Mouse (Mus musculus) kidney, embryonic 16.5 days (tissue): ENCODE results near the gene Aim2. TPM values are rescaled to one million over a fixed set of nuclear protein-coding genes. Genes with fewer than 3 reads are reported as not detected.

ENCODE experiments used
- ATAC-seq: fragments of 200-750 bp; cut with Nextera tagmentation; 2 replicates; pipeline ENCODE4 v1.8.0; 2017; ENCODE audit warnings: moderate TSS enrichment; ENCODE audit not compliant: low FRiP score, low TSS enrichment
- H3K27ac ChIP-seq: fragments of 300-500 bp; sonication (generic); 2 replicates; pipeline ENCODE4 v1.5.1; 2014; ENCODE audit warnings: low read length
- H3K27me3 ChIP-seq: fragments of 300-500 bp; sonication (generic); 2 replicates; pipeline ENCODE4 v1.6.1; 2014; ENCODE audit warnings: low read length, control low read depth, mixed read lengths; ENCODE audit not compliant: insufficient read depth
- H3K36me3 ChIP-seq: fragments of 300-500 bp; sonication (generic); 2 replicates; pipeline ENCODE4 v1.6.1; 2014; ENCODE audit warnings: low read length, control low read depth, mixed read lengths; ENCODE audit not compliant: insufficient read depth
- H3K4me1 ChIP-seq: fragments of 300-500 bp; sonication (generic); 2 replicates; pipeline ENCODE4 v1.6.1; 2014; ENCODE audit warnings: low read length, control low read depth, mixed read lengths; ENCODE audit not compliant: insufficient read depth
- H3K4me2 ChIP-seq: fragments of 300-500 bp; sonication (generic); replicated peaks from 2 replicates; pipeline ENCODE4 v1.6.1; 2014; ENCODE audit warnings: low read depth, low read length
- H3K4me3 ChIP-seq: fragments of 300-500 bp; sonication (generic); 2 replicates; pipeline ENCODE4 v1.5.1; 2014; ENCODE audit warnings: mild to moderate bottlenecking, low read length
- H3K9ac ChIP-seq: fragments of 300-500 bp; sonication (generic); replicated peaks from 2 replicates; pipeline ENCODE4 v1.6.1; 2014; ENCODE audit warnings: low read length
- H3K9me3 ChIP-seq: fragments of 300-500 bp; sonication (generic); 2 replicates; pipeline ENCODE4 v1.6.1; 2016; ENCODE audit warnings: low read length, control low read depth
- WGBS: fragments of 180-500 bp; shearing (Covaris S2); extraction: QIAGEN DNeasy Blood & Tissue Kit; methylation state at CpG from one replicate; pipeline ENCODE4 v1.1.7; 2014; 5-methylcytosine and 5-hydroxymethylcytosine counted together
- polyA plus RNA-seq: library from polyadenylated mRNA; unstranded; fragments of >200 nt; fragmentation: Nextera tagmentation; extraction: Ambion mirVana; gene quantifications from 2 replicates; pipeline ENCODE4 v1.2.1, GENCODE M21; 2015

Gene Aim2
- polyA plus RNA-seq, 1 experiment from 2014 or later = 3.5 TPM

DNA sequence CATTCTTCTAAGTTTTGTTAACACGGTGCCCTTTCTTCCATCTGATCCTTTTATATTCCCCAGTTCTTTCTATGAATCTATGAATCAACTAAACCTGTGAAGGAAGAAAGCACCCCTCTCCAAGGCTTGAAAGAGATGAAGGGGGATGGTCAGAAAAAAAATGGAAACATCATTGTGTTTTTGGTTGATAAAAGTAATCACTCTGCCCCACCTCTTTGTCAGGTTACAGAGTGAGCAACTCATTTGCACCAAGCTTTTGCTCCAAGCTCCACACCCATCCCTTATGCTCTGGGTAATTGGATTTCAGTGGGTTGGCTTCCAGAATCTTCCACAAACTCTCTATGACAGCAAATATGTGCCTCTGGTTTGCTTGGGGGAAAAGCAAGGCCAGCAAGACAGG, 25.3 kb upstream of the Aim2 start:
- H3K9me3 ChIP-seq = no peaks in the 10 kb centered on the region
- 100% methylated on average over 1 of the region's 1 CpGs for whole genome bisulfite sequencing

DNA sequence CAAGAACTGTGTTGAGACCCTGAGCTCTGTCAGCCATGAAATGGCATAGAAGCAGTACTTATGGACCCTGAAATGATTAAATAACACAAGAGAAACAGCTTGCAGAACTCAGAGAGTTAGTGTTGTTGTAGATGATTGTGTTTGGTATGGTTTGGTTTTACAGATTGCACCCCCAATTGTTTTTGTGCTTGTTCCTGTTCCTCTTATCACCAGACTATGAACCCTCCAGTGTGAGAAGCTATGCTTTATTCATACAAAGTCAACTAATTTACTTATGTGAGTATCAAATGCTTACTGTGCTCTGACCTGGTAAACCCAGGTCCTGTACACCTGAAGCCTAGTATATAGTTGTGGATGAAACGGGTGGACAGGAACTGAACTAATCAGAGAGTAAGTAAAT, 24.1 kb upstream of the Aim2 start:
- H3K4me2 ChIP-seq = no peak overlapping the region
- no peaks in the 10 kb centered on the region for H3K4me1 ChIP-seq
- H3K27ac ChIP-seq = no peak overlapping the region
- no peak for ATAC-seq
- no peaks in the 10 kb centered on the region for H3K27me3 ChIP-seq
- H3K9ac ChIP-seq = no peak overlapping the region
- no peaks in the 10 kb centered on the region for H3K36me3 ChIP-seq
- 76% methylated on average over 1 of the region's 1 CpGs for WGBS
- H3K9me3 ChIP-seq = no peaks in the 10 kb centered on the region
- H3K4me3 ChIP-seq = no peak overlapping the region

More for the DNA sequence above, 25.3 kb upstream of the Aim2 start:
- Histone ChIP-seq H3K36me3 (no peaks in the 10 kb centered on the region), H3K27ac (no peak overlapping the region), H3K4me3 (no peak overlapping the region), H3K9ac (no peak overlapping the region), H3K27me3 (no peaks in the 10 kb centered on the region), H3K4me1 (no peaks in the 10 kb centered on the region), H3K4me2 (no peak overlapping the region)
- ATAC-seq = no peak

- H3K9ac ChIP-seq = no peak overlapping the region
- no peaks in the 10 kb centered on the region for H3K4me1 ChIP-seq
- ATAC-seq = no peak
- 60% methylated on average over 8 of the region's 8 CpGs for WGBS
- no peaks in the 10 kb centered on the region for H3K36me3 ChIP-seq
- H3K27me3 ChIP-seq = no peaks in the 10 kb centered on the region
- H3K9me3 ChIP-seq = no peaks in the 10 kb centered on the region
- no peak overlapping the region for H3K4me3 ChIP-seq
- no peak overlapping the region for H3K4me2 ChIP-seq
- no peak overlapping the region for H3K27ac ChIP-seq
Observed at GRCm38 (mm10) chr1:173328446-173328845, 22.2 kb upstream of the Aim2 start.

DNA sequence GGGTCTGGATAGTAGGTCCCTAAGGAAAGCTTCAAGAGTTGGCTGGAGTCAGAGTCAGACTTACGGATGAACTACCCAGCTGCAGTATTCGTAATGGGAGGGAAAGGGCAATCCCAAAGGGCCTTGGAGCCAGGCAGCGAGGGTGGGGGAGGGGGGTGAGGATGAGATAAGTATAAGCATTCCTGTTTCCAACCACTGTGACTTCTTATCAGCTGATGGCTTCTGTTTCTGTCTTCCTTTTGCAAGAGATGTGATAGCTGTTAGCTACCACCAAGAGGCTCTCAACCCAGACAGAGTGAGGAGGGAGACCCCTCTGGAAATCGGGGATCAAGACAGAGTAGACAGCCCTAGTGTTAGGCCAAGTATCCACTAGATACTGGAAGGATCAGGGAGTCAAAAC, 21.5 kb upstream of the Aim2 start:
- H3K27ac ChIP-seq = no peak overlapping the region
- H3K36me3 ChIP-seq = no peaks in the 10 kb centered on the region
- H3K9ac ChIP-seq = no peak overlapping the region
- no peak overlapping the region for H3K4me3 ChIP-seq
- no peaks in the 10 kb centered on the region for H3K4me1 ChIP-seq
- no peak for ATAC-seq
- WGBS = 57% methylated on average over 4 of the region's 4 CpGs
- no peaks in the 10 kb centered on the region for H3K9me3 ChIP-seq
- no peaks in the 10 kb centered on the region for H3K27me3 ChIP-seq
- H3K4me2 ChIP-seq = no peak overlapping the region

- H3K4me1 ChIP-seq = no peaks in the 10 kb centered on the region
- H3K9ac ChIP-seq = no peak overlapping the region
- H3K36me3 ChIP-seq = no peaks in the 10 kb centered on the region
- no peak for ATAC-seq
- H3K4me2 ChIP-seq = no peak overlapping the region
- H3K9me3 ChIP-seq = no peaks in the 10 kb centered on the region
- no peaks in the 10 kb centered on the region for H3K27me3 ChIP-seq
- H3K4me3 ChIP-seq = no peak overlapping the region
- 80% methylated on average over 5 of the region's 5 CpGs for WGBS
- no peak overlapping the region for H3K27ac ChIP-seq
Observed at GRCm38 (mm10) chr1:173329743-173330142, 20.9 kb upstream of the Aim2 start.

DNA sequence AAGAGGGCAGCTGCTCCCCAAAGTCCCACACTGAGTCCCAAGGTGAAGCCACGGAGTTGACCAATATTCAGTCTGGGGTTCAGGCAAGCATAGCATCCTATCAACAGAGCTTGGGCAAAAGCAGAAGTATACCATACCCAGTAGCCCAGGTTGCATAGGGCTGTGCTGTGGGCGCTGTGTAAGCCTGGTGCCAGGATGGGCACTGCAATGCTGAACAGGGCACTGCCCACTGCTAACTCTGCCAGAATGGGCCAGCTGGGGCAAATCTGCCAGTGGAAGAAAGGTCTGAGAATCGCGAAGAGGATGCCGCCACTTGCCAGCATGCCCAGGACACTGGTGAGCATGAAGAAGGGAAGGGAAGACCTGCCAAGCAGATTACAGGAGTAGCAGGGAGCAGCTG, 18.3 kb upstream of the Aim2 start:
- no peak overlapping the region for H3K4me3 ChIP-seq
- H3K9me3 ChIP-seq = no peaks in the 10 kb centered on the region
- ATAC-seq = no peak

DNA sequence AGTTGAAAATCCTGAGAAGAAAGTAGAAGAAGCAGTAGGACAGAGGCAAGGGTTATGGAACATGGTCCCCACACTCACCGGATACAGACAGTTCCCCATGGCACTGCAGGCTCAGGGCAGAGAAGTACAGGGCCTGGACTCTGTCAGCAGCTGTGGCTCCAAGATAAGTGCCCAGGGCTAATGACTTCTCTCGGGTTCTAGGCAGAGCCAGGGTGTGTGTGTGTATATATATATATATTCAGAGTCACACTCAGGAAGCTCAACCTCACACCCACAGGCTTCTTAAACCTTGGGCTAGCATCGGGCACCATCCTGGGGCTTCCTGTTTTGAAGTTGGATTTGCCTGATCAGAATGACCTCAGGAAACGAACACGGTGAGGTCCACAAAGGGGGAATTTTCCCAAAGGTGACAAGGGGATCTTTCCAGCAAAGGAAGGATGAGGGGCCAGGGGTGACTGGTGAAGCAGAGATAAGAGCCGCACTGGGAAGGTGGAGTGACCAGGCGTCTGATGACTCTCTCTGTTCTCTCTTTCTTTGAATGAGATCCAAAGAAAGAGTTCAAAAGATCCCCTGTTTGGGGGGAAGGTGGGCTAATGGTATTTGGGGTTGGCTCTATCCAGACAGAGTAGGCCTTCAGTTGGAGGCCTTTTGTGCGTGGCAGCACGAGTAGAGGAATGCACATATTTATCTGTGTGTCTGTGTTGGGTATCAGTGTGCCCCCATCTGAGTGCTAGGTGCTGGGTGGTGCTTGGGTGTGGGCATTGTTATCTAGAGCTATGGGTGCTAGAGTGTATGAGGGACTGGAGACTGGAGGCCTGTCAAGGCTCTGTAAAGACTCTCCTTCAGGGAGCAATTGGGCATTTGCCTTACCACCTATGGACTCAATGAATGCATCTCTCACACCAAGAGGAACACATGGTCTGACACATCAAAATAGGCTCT, 17.1 kb upstream of the Aim2 start, which contains the start of gene Ackr1:
TSS of gene Ackr1 (minus strand) at position 439 of the 942 bp plus-strand sequence.
- Histone ChIP-seq H3K4me2 (no peak within 1 kb of the TSS), H3K9ac (no peak within 1 kb of the TSS), H3K4me1 (no peaks in the 10 kb centered on the region), H3K27ac (no peak within 1 kb of the TSS), H3K27me3 (no peaks in the 10 kb centered on the region), H3K4me3 (no peak within 1 kb of the TSS), H3K36me3 (no peaks in the 10 kb centered on the region), H3K9me3 (no peaks in the 10 kb centered on the region)
- peak; percentile 40; the same call in 1 of the 2 replicates for ATAC-seq
- 61% methylated on average over 9 of the region's 9 CpGs for WGBS

More for the DNA sequence above, 18.3 kb upstream of the Aim2 start:
- 89% methylated on average over 5 of the region's 5 CpGs for WGBS
- H3K27me3 ChIP-seq = no peaks in the 10 kb centered on the region
- H3K4me1 ChIP-seq = no peaks in the 10 kb centered on the region
- no peak overlapping the region for H3K27ac ChIP-seq
- no peak overlapping the region for H3K9ac ChIP-seq
- no peaks in the 10 kb centered on the region for H3K36me3 ChIP-seq
- H3K4me2 ChIP-seq = no peak overlapping the region

DNA sequence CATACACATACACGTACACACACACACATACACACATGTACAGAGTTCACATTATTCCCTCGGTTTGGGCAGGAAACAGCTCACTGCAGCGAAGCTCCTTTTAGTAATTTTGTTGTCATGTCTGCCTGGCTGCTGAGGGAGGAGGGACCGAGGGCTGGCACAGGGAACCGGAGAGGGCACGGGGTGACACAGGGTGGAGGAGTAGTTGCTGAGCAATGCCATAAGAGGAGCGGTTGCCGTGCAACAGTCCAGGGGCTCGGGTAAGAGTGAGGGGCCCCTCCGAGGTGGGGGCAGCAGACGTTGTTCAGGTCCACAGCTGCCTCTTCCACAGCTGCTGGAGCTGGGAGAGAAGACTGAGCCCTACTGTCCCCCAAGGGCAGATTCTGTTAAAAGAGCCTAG, 14.8 kb upstream of the Aim2 start:
- Histone ChIP-seq H3K4me1 (no peaks in the 10 kb centered on the region), H3K9ac (no peak overlapping the region), H3K27ac (no peak overlapping the region), H3K9me3 (no peaks in the 10 kb centered on the region), H3K27me3 (no peaks in the 10 kb centered on the region), H3K4me3 (no peak overlapping the region), H3K4me2 (no peak overlapping the region), H3K36me3 (no peaks in the 10 kb centered on the region)
- 40% methylated on average over 11 of the region's 11 CpGs for WGBS
- ATAC-seq = no peak

DNA sequence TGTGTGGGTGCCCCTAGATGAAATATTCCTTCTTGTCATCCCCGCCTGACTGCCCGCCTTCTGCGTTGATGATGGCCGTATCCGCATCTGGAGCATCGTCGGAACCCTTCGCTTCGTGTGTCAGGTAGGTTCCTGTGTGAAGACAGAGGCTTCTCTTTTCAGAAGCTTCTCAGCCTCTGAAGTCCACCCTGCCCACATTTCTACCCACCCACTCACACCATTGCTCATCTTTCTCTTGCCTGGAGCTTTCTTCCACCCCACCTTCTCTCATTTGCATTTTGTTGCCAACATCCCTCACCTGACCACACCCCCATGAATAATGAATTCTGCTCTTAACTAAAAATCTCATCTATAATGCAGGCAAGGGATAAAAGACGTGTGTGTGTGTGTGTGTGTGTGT, 13.7 kb upstream of the Aim2 start:
- Histone ChIP-seq H3K9ac (no peak overlapping the region), H3K4me2 (no peak overlapping the region)
- 92% methylated on average over 10 of the region's 10 CpGs for WGBS

DNA sequence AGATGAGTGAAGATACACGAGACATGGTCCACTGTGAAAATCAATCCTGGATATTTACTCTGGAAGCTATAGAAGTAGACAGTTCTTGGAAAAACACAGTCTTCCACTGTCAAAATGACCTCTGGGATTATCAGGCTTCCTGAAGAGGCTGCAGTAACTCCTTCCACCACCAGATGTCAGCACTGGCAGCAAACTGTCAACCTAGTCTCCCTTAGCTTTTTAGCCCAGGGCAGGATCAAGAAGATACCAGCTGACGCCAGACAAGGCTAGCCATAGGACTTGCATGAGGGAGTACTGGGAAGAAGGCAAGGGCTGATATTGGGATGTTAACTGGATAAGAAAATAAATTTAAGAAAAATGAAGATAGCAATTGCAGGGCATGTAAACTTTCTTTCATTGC, 11.1 kb upstream of the Aim2 start:
- no peak overlapping the region for H3K4me2 ChIP-seq
- WGBS = 7% methylated on average over 2 of the region's 2 CpGs
- no peaks in the 10 kb centered on the region for H3K36me3 ChIP-seq
- ATAC-seq = no peak; the same call in 1 of the 2 replicates
- no peaks in the 10 kb centered on the region for H3K27me3 ChIP-seq
- H3K27ac ChIP-seq = no peak overlapping the region
- H3K9ac ChIP-seq = no peak overlapping the region
- no peaks in the 10 kb centered on the region for H3K9me3 ChIP-seq
- H3K4me1 ChIP-seq = no peaks in the 10 kb centered on the region
- no peak overlapping the region for H3K4me3 ChIP-seq

More for the DNA sequence above, 13.7 kb upstream of the Aim2 start:
- H3K36me3 ChIP-seq = no peaks in the 10 kb centered on the region
- H3K27ac ChIP-seq = no peak overlapping the region
- ATAC-seq = no peak
- H3K4me3 ChIP-seq = no peak overlapping the region
- no peaks in the 10 kb centered on the region for H3K4me1 ChIP-seq
- no peaks in the 10 kb centered on the region for H3K27me3 ChIP-seq
- no peaks in the 10 kb centered on the region for H3K9me3 ChIP-seq
